Mouse (Mus musculus) limb, embryonic 14.5 days (tissue): Measurements from ENCODE around the gene Gm4969. TPM values are rescaled to one million over a fixed set of nuclear protein-coding genes. Genes with fewer than 3 reads are reported as not detected.
A peak's percentile ranks its signal among the peaks of the same experiment; 100 is the strongest.

Source experiments
- ATAC-seq: fragments of 200-750 bp; cut with Nextera tagmentation; 2 replicates; pipeline ENCODE4 v1.8.0; 2017; ENCODE audit warnings: low read depth, moderate number of reproducible peaks, moderate TSS enrichment; ENCODE audit not compliant: low FRiP score
- DNase-seq: peaks from one replicate; pipeline ENCODE4 v3.0.0-alpha.2; 2015; ENCODE audit warnings: low spot score
- H3K27ac ChIP-seq: fragments of 300-500 bp; sonication (generic); replicated peaks from 2 replicates; pipeline ENCODE4 v1.5.1; 2014; ENCODE audit warnings: low read depth, mild to moderate bottlenecking, low read length, moderate library complexity, mixed read lengths
- H3K27me3 ChIP-seq: fragments of 300-500 bp; sonication (generic); 2 replicates; pipeline ENCODE4 v1.6.1; 2014; ENCODE audit warnings: low read length, mixed read lengths; ENCODE audit not compliant: control insufficient read depth, insufficient read depth
- H3K36me3 ChIP-seq: fragments of 300-500 bp; sonication (generic); 2 replicates; pipeline ENCODE4 v1.6.1; 2014; ENCODE audit warnings: mild to moderate bottlenecking, low read length, moderate library complexity, mixed read lengths; ENCODE audit not compliant: control insufficient read depth, insufficient read depth
- H3K4me1 ChIP-seq: fragments of 300-500 bp; sonication (generic); 2 replicates; pipeline ENCODE4 v1.6.1; 2014; ENCODE audit warnings: antibody characterized with exemption, low read length, mixed read lengths; ENCODE audit not compliant: control insufficient read depth, insufficient read depth
- H3K4me2 ChIP-seq: fragments of 300-500 bp; sonication (generic); replicated peaks from 2 replicates; pipeline ENCODE4 v1.6.1; 2014; ENCODE audit warnings: low read depth, mild to moderate bottlenecking, low read length, moderate library complexity; ENCODE audit not compliant: severe bottlenecking
- H3K4me3 ChIP-seq: fragments of 300-500 bp; sonication (generic); replicated peaks from 2 replicates; pipeline ENCODE4 v1.5.1; 2014; ENCODE audit warnings: low read length
- H3K9ac ChIP-seq: fragments of 300-500 bp; sonication (generic); 2 replicates; pipeline ENCODE4 v1.6.1; 2014; ENCODE audit warnings: mild to moderate bottlenecking, low read depth, low read length, moderate library complexity; ENCODE audit not compliant: severe bottlenecking
- H3K9me3 ChIP-seq: fragments of 300-500 bp; sonication (generic); 2 replicates; pipeline ENCODE4 v1.6.1; 2016; ENCODE audit warnings: low read length; ENCODE audit not compliant: control insufficient read depth
- POLR2A ChIP-seq: fragments of 200-500 bp; IDR thresholded peaks from 2 replicates; pipeline ENCODE4 v1.8.0; 2012; ENCODE audit warnings: inconsistent platforms, mild to moderate bottlenecking, moderate library complexity, borderline replicate concordance; ENCODE audit not compliant: insufficient read depth, insufficient read length; ENCODE audit errors: extremely low read depth
- WGBS: fragments of 180-500 bp; shearing (Covaris S2); extraction: QIAGEN DNeasy Blood & Tissue Kit; methylation state at CpG from one replicate; pipeline ENCODE4 v1.1.7; 2014; 5-methylcytosine and 5-hydroxymethylcytosine counted together
- polyA plus RNA-seq, 2 experiments: library from polyadenylated mRNA; depleted of rRNA in 1 of 2; stranded (reverse) in 1 of 2; unstranded in 1 of 2; fragments of >200 nt; fragmentation: Nextera tagmentation in 1 of 2; extraction: Ambion mirVana in 1 of 2; gene quantifications; 2 replicates each; pipeline versions ENCODE4 v1.2.1 to v1.2.3; 2012 to 2014

The Gm4969 gene
- polyA plus RNA-seq, 2 experiments: 2.5 to 7.0 TPM

- Histone ChIP-seq H3K9me3 (no peaks in the 10 kb centered on the region), H3K36me3 (peaks cover 26% of the 10 kb centered on the region), H3K4me3 (peak overlapping the region; percentile 64), H3K4me1 (peaks cover 13% of the 10 kb centered on the region), H3K27me3 (no peaks in the 10 kb centered on the region), H3K4me2 (peak overlapping the region; percentile 70), H3K9ac (peak overlapping the region; percentile 52), H3K27ac (no peak overlapping the region)
- no peak for DNase-seq
- no peak for ATAC-seq
- TF ChIP-seq POLR2A: no peak
- 12% methylated on average over 20 of the region's 20 CpGs for WGBS
Measured at GRCm38 (mm10) chr7:19148180-19148874, 30.2 kb upstream of the Gm4969 start.

GRCm38 (mm10) chr7:19147497-19148045 lies 29.4 kb upstream of the Gm4969 start:
- TF ChIP-seq POLR2A: no peak
- ATAC-seq (no peak), DNase-seq (no peak)
- Histone ChIP-seq H3K9me3 (no peaks in the 10 kb centered on the region), H3K4me2 (no peak overlapping the region), H3K4me3 (no peak overlapping the region), H3K36me3 (peaks cover 23% of the 10 kb centered on the region), H3K27me3 (no peaks in the 10 kb centered on the region), H3K9ac (no peak overlapping the region), H3K27ac (no peak overlapping the region), H3K4me1 (peaks cover 13% of the 10 kb centered on the region)
- 36% methylated on average over 6 of the region's 6 CpGs for WGBS

GRCm38 (mm10) chr7:19146793-19147192 lies 28.6 kb upstream of the Gm4969 start:
- H3K4me2 ChIP-seq: no peak overlapping the region
- peaks cover 13% of the 10 kb centered on the region for H3K4me1 ChIP-seq
- H3K27me3 ChIP-seq: no peaks in the 10 kb centered on the region
- no peak overlapping the region for H3K27ac ChIP-seq
- H3K9me3 ChIP-seq: no peaks in the 10 kb centered on the region
- H3K9ac ChIP-seq: no peak overlapping the region
- 87% methylated on average over 10 of the region's 10 CpGs for WGBS
- peaks cover 18% of the 10 kb centered on the region for H3K36me3 ChIP-seq
- DNase-seq (no peak), ATAC-seq (no peak)
- H3K4me3 ChIP-seq: no peak overlapping the region
- no peak for TF ChIP-seq POLR2A

- DNase-seq (no peak), ATAC-seq (peak; percentile 8; the same call in 1 of the 2 replicates)
- H3K36me3 ChIP-seq: peaks cover 57% of the 10 kb centered on the region
- no peak overlapping the region for H3K9ac ChIP-seq
- H3K4me1 ChIP-seq: no peaks in the 10 kb centered on the region
- H3K27ac ChIP-seq: no peak overlapping the region
- H3K4me3 ChIP-seq: no peak overlapping the region
- 53% methylated on average over 5 of the region's 5 CpGs for WGBS
- H3K27me3 ChIP-seq: no peaks in the 10 kb centered on the region
- no peaks in the 10 kb centered on the region for H3K9me3 ChIP-seq
- TF ChIP-seq POLR2A: no peak
- H3K4me2 ChIP-seq: no peak overlapping the region
Measured at GRCm38 (mm10) chr7:19137380-19137779, 19.2 kb upstream of the Gm4969 start.

- Histone ChIP-seq H3K27ac (no peak overlapping the region), H3K36me3 (peaks cover 57% of the 10 kb centered on the region), H3K9ac (no peak overlapping the region), H3K27me3 (no peaks in the 10 kb centered on the region), H3K4me2 (no peak overlapping the region), H3K4me1 (peaks cover 3% of the 10 kb centered on the region; the same call in 1 of the 2 replicates), H3K9me3 (no peaks in the 10 kb centered on the region), H3K4me3 (no peak overlapping the region)
- TF ChIP-seq POLR2A: no peak
- DNase-seq: no peak
- no peak for ATAC-seq
- WGBS: 91% methylated on average over 38 of the region's 38 CpGs
Measured at GRCm38 (mm10) chr7:19136673-19137334, 18.6 kb upstream of the Gm4969 start.
